Comparison of ENCODE assay signal across 22 mouse cellular contexts in the genomic region with DNA sequence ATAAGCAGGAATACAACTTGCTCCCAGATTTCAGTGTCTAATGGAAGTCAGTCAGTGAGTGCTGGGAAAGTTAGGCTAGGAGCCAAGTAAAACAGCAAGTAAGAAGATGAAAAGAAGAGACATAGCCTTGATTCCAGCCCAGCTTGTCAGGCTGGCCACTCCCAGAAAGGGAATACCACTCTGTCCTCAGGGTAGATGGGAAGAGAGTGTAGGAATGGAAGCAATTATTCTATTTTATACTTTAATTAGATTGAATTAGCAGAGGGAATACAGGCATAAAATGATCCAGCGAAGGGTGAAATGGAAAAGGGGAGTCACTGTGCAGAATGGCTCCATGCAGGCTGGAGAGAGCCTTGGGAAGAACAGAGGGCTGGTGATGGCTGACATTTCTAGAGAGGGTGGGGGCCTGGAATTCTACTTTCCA.
A peak's percentile ranks its signal among the peaks of the same experiment; 100 is the strongest.
DNase-seq lines count a peak whose midpoint lies in the region; ATAC-seq and TF ChIP-seq lines count a peak whose summit lies in the region.
"Had no signal": no experiment of that assay in that cellular context is flagged by ENCODE, and none has a peak within 500 bp of the region (broad histone marks: within the 10 kb centered on the region; RNA-seq: fewer than 3 reads in every experiment).

No protein-coding gene starts in this region.

- no peaks in the 10 kb centered on the region for H3K27me3 ChIP-seq in hindbrain, embryonic 15.5 days
- H3K27me3 ChIP-seq in hindbrain, embryonic 10.5 days (ENCODE audit: insufficient read depth, poor library complexity, severe bottlenecking) = no peaks in the 10 kb centered on the region
- H3K27me3 ChIP-seq: liver, embryonic 12.5 days; midbrain, embryonic 15.5 days had no signal

- no peak for TF ChIP-seq POLR2A in embryonic fibroblast, embryonic 13.5 days (IDR thresholded peaks at IDR 0.05; ENCODE audit: low read depth, low read length)

- no peak overlapping the region for H3K9ac ChIP-seq in hindbrain, embryonic 15.5 days
- H3K9ac ChIP-seq: liver, embryonic 12.5 days; midbrain, embryonic 15.5 days had no signal

- H3K9me3 ChIP-seq in hindbrain, embryonic 15.5 days = no peaks in the 10 kb centered on the region
- H3K9me3 ChIP-seq in hindbrain, embryonic 10.5 days = no peaks in the 10 kb centered on the region
- H3K9me3 ChIP-seq: forebrain, embryonic 10.5 days; G1E; liver, embryonic 12.5 days; midbrain, embryonic 15.5 days had no signal

- H3K36me3 ChIP-seq in hindbrain, embryonic 15.5 days = no peaks in the 10 kb centered on the region
- H3K36me3 ChIP-seq in hindbrain, embryonic 10.5 days = peaks cover 21% of the 10 kb centered on the region
- H3K36me3 ChIP-seq: forebrain, embryonic 10.5 days; G1E; liver, embryonic 12.5 days; midbrain, embryonic 15.5 days had no signal

- DNase-seq in hindbrain, embryonic 10.5 days (ENCODE audit: low spot score) = no peak
- peak; percentile 58 for DNase-seq in 3T3-L1 (ENCODE audit: low read depth, low spot score)
- DNase-seq in Muller cell, postnatal 12 days (ENCODE audit: inconsistent ontology term) = peak; percentile 12
- DNase-seq in right cerebral cortex, adult 18-20 months = no peak
- no peak for DNase-seq in urinary bladder, postnatal 4 days (ENCODE audit: low spot score in 2 of 2)
- DNase-seq: cerebellum, adult 11 months; cerebellum, postnatal 25 days; gastrocnemius, postnatal 14 days; kidney, adult 8-10 months; layer of hippocampus, postnatal 36 days; left cerebral cortex, postnatal 4 days; right cerebral cortex, postnatal 25 days; thymus, postnatal 14 days had no signal

- H3K4me3 ChIP-seq in hindbrain, embryonic 15.5 days = no peak overlapping the region
- no peak overlapping the region for H3K4me3 ChIP-seq in hindbrain, embryonic 10.5 days
- no peak overlapping the region for H3K4me3 ChIP-seq in embryonic fibroblast, embryonic 13.5 days (ENCODE audit: insufficient read depth, low read length)
- H3K4me3 ChIP-seq: forebrain, embryonic 10.5 days; liver, embryonic 12.5 days; midbrain, embryonic 15.5 days had no signal

- WGBS in hindbrain, embryonic 15.5 days = 55% methylated on average over 1 of the region's 1 CpGs
- 86% methylated on average over 1 of the region's 1 CpGs for WGBS in hindbrain, embryonic 10.5 days

- peak; percentile 57; the same call in 1 of the 2 replicates for ATAC-seq in hindbrain, embryonic 15.5 days (ENCODE audit: low FRiP score, low read depth)
- ATAC-seq: CD4-positive, CD25-positive, alpha-beta regulatory T cell, adult 4 months; liver, embryonic 12.5 days; lung, postnatal 0 days; midbrain, embryonic 15.5 days had no signal

- TF ChIP-seq CTCF in embryonic fibroblast, embryonic 13.5 days (IDR thresholded peaks at IDR 0.05; ENCODE audit: borderline replicate concordance, insufficient read depth, low read length) = no peak

- peaks cover 39% of the 10 kb centered on the region for H3K4me1 ChIP-seq in hindbrain, embryonic 15.5 days (replicated peaks)
- peaks cover 31% of the 10 kb centered on the region for H3K4me1 ChIP-seq in hindbrain, embryonic 10.5 days (replicated peaks)
- H3K4me1 ChIP-seq in embryonic fibroblast, embryonic 13.5 days (ENCODE audit: control insufficient read depth, insufficient read depth, low read length) = peaks cover 5% of the 10 kb centered on the region; the same call in 1 of the 2 replicates

- peak overlapping the region; percentile 53; the same call in 1 of the 2 replicates for H3K27ac ChIP-seq in hindbrain, embryonic 15.5 days (replicated peaks)
- H3K27ac ChIP-seq in hindbrain, embryonic 10.5 days = no peak overlapping the region
- H3K27ac ChIP-seq in embryonic fibroblast, embryonic 13.5 days (ENCODE audit: insufficient read depth, low read length) = peak overlapping the region; percentile 44; the same call in 1 of the 2 replicates
- H3K27ac ChIP-seq: forebrain, embryonic 10.5 days; liver, embryonic 12.5 days; midbrain, embryonic 15.5 days; stomach, postnatal 0 days had no signal

- H3K4me2 ChIP-seq in hindbrain, embryonic 15.5 days = no peak overlapping the region
- H3K4me2 ChIP-seq: liver, embryonic 12.5 days; midbrain, embryonic 15.5 days had no signal

Comparison
In these comparisons a context has a peak if more than half of its experiments do, and no peak if none do; other contexts are left out.
1. DNase-seq: peak in 3T3-L1 (single experiment) and Muller cell, postnatal 12 days (single experiment); none in hindbrain, embryonic 10.5 days (single experiment), right cerebral cortex, adult 18-20 months (single experiment) and urinary bladder, postnatal 4 days (0 of 2).